Mouse (Mus musculus): ENCODE measurements around the gene Miga1. TPM values are rescaled to one million over a fixed set of nuclear protein-coding genes. Genes with fewer than 3 reads are reported as not detected.
A peak's percentile ranks its signal among the peaks of the same experiment; 100 is the strongest.

Miga1 gene
- total and polyA plus RNA-seq, 3 experiments: 25.3 to 44.7 (median 32.5) TPM

DNA sequence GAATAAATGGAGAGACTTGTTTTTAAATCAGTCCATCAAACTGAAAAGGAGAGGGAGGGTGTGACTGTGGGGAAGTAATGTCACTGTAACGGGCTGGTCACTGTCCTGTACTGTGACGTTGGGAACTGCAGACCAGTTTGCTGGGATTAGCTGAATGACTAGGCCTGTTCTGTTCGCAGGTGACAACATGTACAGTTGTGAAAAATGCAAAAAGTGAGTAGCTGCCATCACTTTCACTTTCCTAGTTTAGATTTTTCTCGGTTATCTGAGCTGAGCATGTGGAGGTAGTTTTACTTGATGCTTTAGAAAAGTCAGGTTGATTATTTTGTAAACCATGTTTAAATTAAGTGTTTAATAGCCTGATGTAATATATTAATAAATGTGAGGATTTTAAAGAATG is 35.9 kb upstream of the Miga1 start (continued):
- peak; percentile 61 for TF ChIP-seq EP300 (IDR thresholded peaks at IDR 0.05; ENCODE audit: low read length)
- TF ChIP-seq E2F4 (IDR thresholded peaks at IDR 0.05; ENCODE audit: insufficient replicate concordance, low read depth, low read length): no peak
- TF ChIP-seq PAX5 (IDR thresholded peaks at IDR 0.05; ENCODE audit: low read length): no peak
- TF ChIP-seq CHD1 (IDR thresholded peaks at IDR 0.05; ENCODE audit: low read depth, low read length): peak; percentile 81; the same call in 1 of the 2 replicates
- TF ChIP-seq MYC (IDR thresholded peaks at IDR 0.05; ENCODE audit: low read depth, low read length): peak; percentile 61; the same call in 1 of the 2 replicates
- TF ChIP-seq POLR2A (IDR thresholded peaks at IDR 0.05; ENCODE audit: low read depth, low read length): no peak
- TF ChIP-seq ETS1 (conservative IDR thresholded peaks at IDR 0.05; ENCODE audit: low read depth, low read length): peak; percentile 74
- no peak for TF ChIP-seq ZKSCAN1 (IDR thresholded peaks at IDR 0.05; ENCODE audit: borderline replicate concordance, low read depth, low read length)
- no peak for TF ChIP-seq ZMIZ1 (IDR thresholded peaks at IDR 0.05; ENCODE audit: low read depth, low read length)
- TF ChIP-seq MEF2A (IDR thresholded peaks at IDR 0.05; ENCODE audit: borderline replicate concordance, low read depth, low read length): peak; percentile 64; the same call in 1 of the 2 replicates
- TF ChIP-seq KAT2A (IDR thresholded peaks at IDR 0.05; ENCODE audit: insufficient replicate concordance, low read length): no peak

DNA sequence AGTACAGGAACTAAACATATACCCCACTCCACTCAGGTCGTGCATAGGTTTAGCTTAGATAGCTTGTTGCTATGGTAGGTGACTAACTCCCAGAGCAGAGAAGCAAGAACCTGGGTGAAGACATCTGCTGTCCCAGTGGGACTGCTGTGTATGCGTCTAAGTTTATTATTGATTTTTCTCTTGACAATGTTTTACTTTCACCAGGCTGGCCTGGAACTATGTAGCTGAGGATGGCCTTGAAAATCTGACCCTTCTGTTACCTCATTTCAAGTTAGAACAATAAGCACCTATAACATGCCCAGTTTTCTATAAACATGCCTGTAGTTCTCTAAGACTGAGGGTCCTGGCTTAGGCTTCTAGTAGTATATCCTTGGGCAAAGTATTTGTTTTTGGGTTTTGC is 24.0 kb upstream of the Miga1 start:
- TF ChIP-seq ZC3H11A (IDR thresholded peaks at IDR 0.05; ENCODE audit: low read depth, low read length): no peak
- TF ChIP-seq GABPA (IDR thresholded peaks at IDR 0.05; ENCODE audit: insufficient replicate concordance, low read depth, low read length): no peak
- H3K9ac ChIP-seq (ENCODE audit: insufficient read depth, low read depth): no peak overlapping the region
- H3K27ac ChIP-seq (ENCODE audit: insufficient read depth, low read depth): no peak overlapping the region
- no peaks in the 10 kb centered on the region for H3K9me3 ChIP-seq (replicated peaks; ENCODE audit: low read length)
- peaks cover 0 to 5% of the 10 kb centered on the region in 2 experiments; a peak in 2 of 4 replicates for H3K4me1 ChIP-seq (ENCODE audit: control insufficient read depth in 1 of 2, insufficient read depth in 2 of 2)
- peaks cover 66 to 90% of the 10 kb centered on the region in 2 experiments for H3K36me3 ChIP-seq (replicated peaks in 1 of 2; ENCODE audit: control insufficient read depth in 1 of 2, insufficient read depth in 1 of 2, low read length in 1 of 2)
- H3K79me2 ChIP-seq (replicated peaks; ENCODE audit: control insufficient read depth, extremely low read depth, insufficient read depth, poor library complexity, severe bottlenecking): no peaks in the 10 kb centered on the region
- H3K4me2 ChIP-seq (ENCODE audit: insufficient read depth, low read depth, poor library complexity, severe bottlenecking): no peak overlapping the region
- dilution Hi-C loops (cut with MboI; ENCODE audit: extremely low pct_ligation_motif_present, extremely low pct_unique_long_range_greater_than_20kb, low sequenced_read_pairs) (no loop called here), in situ Hi-C loops (cut with MboI; ENCODE audit: low pct_ligation_motif_present, low pct_unique_long_range_greater_than_20kb, low sequenced_read_pairs) (no loop called here)
- H3K4me3 ChIP-seq (replicated peaks in 1 of 3; ENCODE audit: low read depth in 2 of 3, low read length in 2 of 3, poor library complexity in 1 of 3): no peak overlapping the region
- DNase-seq (ENCODE audit: extremely low read depth): no peak
- H3K27me3 ChIP-seq (replicated peaks): no peaks in the 10 kb centered on the region

DNA sequence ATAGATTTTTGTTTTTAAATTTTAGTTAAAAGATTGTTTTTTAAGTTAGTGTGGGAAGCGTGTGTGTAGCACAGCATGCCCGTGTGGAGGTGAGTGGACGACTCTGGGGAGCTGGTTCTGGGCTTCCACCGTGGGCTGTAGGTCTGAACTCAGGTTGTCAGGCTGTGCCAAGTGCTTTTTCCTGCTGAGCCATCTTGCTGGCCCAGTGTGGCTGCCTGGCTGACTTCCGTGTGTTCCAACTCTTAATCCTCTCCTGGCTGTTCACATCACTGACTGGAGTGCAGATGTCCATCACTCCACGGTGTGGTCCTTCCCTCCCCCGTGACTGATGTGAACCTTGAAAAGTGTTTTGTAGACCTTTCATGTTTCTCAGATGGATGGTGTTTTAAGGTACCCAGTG is 18.9 kb upstream of the Miga1 start:
- Histone ChIP-seq H3K27me3 (replicated peaks) (no peaks in the 10 kb centered on the region), H3K9me3 (replicated peaks; ENCODE audit: low read length) (no peaks in the 10 kb centered on the region), H3K4me3 (replicated peaks in 1 of 3; ENCODE audit: low read depth in 2 of 3, low read length in 2 of 3, poor library complexity in 1 of 3) (no peak overlapping the region), H3K4me1 (ENCODE audit: control insufficient read depth in 1 of 2, insufficient read depth in 2 of 2) (peaks cover 13 to 31% of the 10 kb centered on the region in 2 experiments), H3K36me3 (replicated peaks in 1 of 2; ENCODE audit: control insufficient read depth in 1 of 2, insufficient read depth in 1 of 2, low read length in 1 of 2) (peaks cover 42 to 56% of the 10 kb centered on the region in 2 experiments), H3K4me2 (ENCODE audit: insufficient read depth, low read depth, poor library complexity, severe bottlenecking) (no peak overlapping the region), H3K9ac (ENCODE audit: insufficient read depth, low read depth) (no peak overlapping the region), H3K79me2 (replicated peaks; ENCODE audit: control insufficient read depth, extremely low read depth, insufficient read depth, poor library complexity, severe bottlenecking) (peaks cover 5% of the 10 kb centered on the region; the same call in 1 of the 2 replicates), H3K27ac (ENCODE audit: insufficient read depth, low read depth) (no peak overlapping the region)
- TF ChIP-seq TBP (conservative IDR thresholded peaks at IDR 0.05; ENCODE audit: low read depth, low read length) (no peak), USF2 (conservative IDR thresholded peaks at IDR 0.05; ENCODE audit: low read depth, low read length) (no peak), ZC3H11A (IDR thresholded peaks at IDR 0.05; ENCODE audit: low read depth, low read length) (no peak), CTCF (conservative IDR thresholded peaks at IDR 0.05 in 1 of 2, IDR thresholded peaks at IDR 0.05 in 1 of 2; ENCODE audit: low read depth in 2 of 2, low read length in 2 of 2) (no peak), EP300 (IDR thresholded peaks at IDR 0.05; ENCODE audit: low read length) (no peak), JUN (IDR thresholded peaks at IDR 0.05; ENCODE audit: insufficient read depth, low read depth, low read length) (no peak), BHLHE40 (IDR thresholded peaks at IDR 0.05; ENCODE audit: low read depth, low read length) (no peak), MXI1 (IDR thresholded peaks at IDR 0.05; ENCODE audit: low read depth, low read length) (no peak), RAD21 (IDR thresholded peaks at IDR 0.05; ENCODE audit: low read depth, low read length) (no peak)
- DNase-seq (ENCODE audit: extremely low read depth): no peak
- in situ Hi-C loops (cut with MboI; ENCODE audit: low pct_ligation_motif_present, low pct_unique_long_range_greater_than_20kb, low sequenced_read_pairs): no loop called here
- dilution Hi-C loops (cut with MboI; ENCODE audit: extremely low pct_ligation_motif_present, extremely low pct_unique_long_range_greater_than_20kb, low sequenced_read_pairs): no loop called here
